Mouse (Mus musculus): ENCODE measurements at regions not wholly inside any gene's neighbourhood (a gene's known extent, or its start where the extent isn't known, plus 50 kb on each side); places are given as distances from the start of the nearest gene placed in this dataset.

- no peak for ATAC-seq (replicated peaks; ENCODE audit: low FRiP score, low read depth)
- no peak overlapping the region for H3K4me3 ChIP-seq (replicated peaks; ENCODE audit: low read depth, low read length)
- no peak for TF ChIP-seq CTCF (IDR thresholded peaks at IDR 0.05; ENCODE audit: low read depth)
- peaks cover 4% of the 10 kb centered on the region; the same call in 1 of the 2 replicates for H3K4me1 ChIP-seq (replicated peaks; ENCODE audit: insufficient read depth, low read length)
- no peak overlapping the region for H3K27ac ChIP-seq
- no peak overlapping the region for H3K4me2 ChIP-seq (ENCODE audit: low read length)
- H3K9me3 ChIP-seq (replicated peaks; ENCODE audit: low read length): no peaks in the 10 kb centered on the region
- DNase-seq (ENCODE audit: low spot score): no peak
- H3K27me3 ChIP-seq (ENCODE audit: insufficient read depth, low read length): no peaks in the 10 kb centered on the region
- 26% methylated on average over 14 of the region's 14 CpGs for WGBS
- H3K9ac ChIP-seq (ENCODE audit: low read depth, low read length): no peak overlapping the region
- H3K36me3 ChIP-seq (ENCODE audit: insufficient read depth, low read length): no peaks in the 10 kb centered on the region
Observed at GRCm38 (mm10) chr4:124455511-124456338, 154.9 kb downstream of the 3100002H09Rik start.

DNA sequence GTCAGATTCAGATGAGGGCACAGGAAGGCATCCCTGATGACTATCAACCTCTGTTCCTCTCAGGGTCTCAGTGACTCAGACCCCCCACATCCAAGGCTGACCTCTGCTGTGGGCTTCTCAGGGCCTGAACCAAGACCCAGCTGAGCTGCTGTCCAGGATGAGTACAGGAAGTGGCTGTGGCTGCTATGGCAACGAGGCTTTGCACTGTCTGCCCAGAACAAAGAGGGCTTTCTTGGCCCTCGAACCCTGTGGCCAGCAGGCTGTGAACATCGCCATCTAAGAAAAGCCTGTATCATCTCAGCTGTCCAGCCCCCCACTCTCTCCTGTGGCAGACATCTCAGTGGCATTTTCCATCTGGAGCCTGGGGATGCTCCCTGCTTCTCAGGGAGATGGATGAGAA lies 159.5 kb downstream of the 3100002H09Rik start:
- Histone ChIP-seq H3K4me3 (replicated peaks; ENCODE audit: low read depth, low read length) (no peak overlapping the region), H3K9me3 (replicated peaks; ENCODE audit: low read length) (no peaks in the 10 kb centered on the region), H3K27ac (no peak overlapping the region), H3K9ac (ENCODE audit: low read depth, low read length) (no peak overlapping the region), H3K36me3 (ENCODE audit: insufficient read depth, low read length) (no peaks in the 10 kb centered on the region), H3K4me2 (ENCODE audit: low read length) (no peak overlapping the region), H3K27me3 (ENCODE audit: insufficient read depth, low read length) (no peaks in the 10 kb centered on the region), H3K4me1 (replicated peaks; ENCODE audit: insufficient read depth, low read length) (no peaks in the 10 kb centered on the region)
- peak; percentile 21 for DNase-seq (ENCODE audit: low spot score)
- no peak for TF ChIP-seq CTCF (IDR thresholded peaks at IDR 0.05; ENCODE audit: low read depth)
- ATAC-seq (replicated peaks; ENCODE audit: low FRiP score, low read depth): no peak
- WGBS: 12% methylated on average over 3 of the region's 3 CpGs

- DNase-seq (ENCODE audit: low spot score): no peak
- Histone ChIP-seq H3K4me1 (replicated peaks; ENCODE audit: insufficient read depth, low read length) (no peaks in the 10 kb centered on the region), H3K27me3 (ENCODE audit: insufficient read depth, low read length) (0 out of 2 replicates have a peak, but pooled peaks cover 18% of the 10 kb centered on the region), H3K36me3 (ENCODE audit: insufficient read depth, low read length) (no peaks in the 10 kb centered on the region), H3K27ac (no peak overlapping the region), H3K4me3 (replicated peaks; ENCODE audit: low read depth, low read length) (no peak overlapping the region), H3K4me2 (ENCODE audit: low read length) (no peak overlapping the region), H3K9me3 (replicated peaks; ENCODE audit: low read length) (no peaks in the 10 kb centered on the region), H3K9ac (ENCODE audit: low read depth, low read length) (no peak overlapping the region)
- TF ChIP-seq CTCF (IDR thresholded peaks at IDR 0.05; ENCODE audit: low read depth): no peak
- no peak for ATAC-seq (replicated peaks; ENCODE audit: low FRiP score, low read depth)
- WGBS: 70% methylated on average over 8 of the region's 8 CpGs
Observed at GRCm38 (mm10) chr4:124446615-124447014, 164.0 kb downstream of the 3100002H09Rik start.

GRCm38 (mm10) chr4:124443613-124444108 lies 166.9 kb downstream of the 3100002H09Rik start:
- Histone ChIP-seq H3K4me2 (ENCODE audit: low read length) (no peak overlapping the region), H3K4me3 (replicated peaks; ENCODE audit: low read depth, low read length) (no peak overlapping the region), H3K9me3 (replicated peaks; ENCODE audit: low read length) (no peaks in the 10 kb centered on the region), H3K36me3 (ENCODE audit: insufficient read depth, low read length) (no peaks in the 10 kb centered on the region), H3K4me1 (replicated peaks; ENCODE audit: insufficient read depth, low read length) (no peaks in the 10 kb centered on the region), H3K27me3 (ENCODE audit: insufficient read depth, low read length) (peaks cover 23% of the 10 kb centered on the region; the same call in 1 of the 2 replicates), H3K27ac (no peak overlapping the region), H3K9ac (ENCODE audit: low read depth, low read length) (no peak overlapping the region)
- DNase-seq (ENCODE audit: low spot score) (no peak), ATAC-seq (replicated peaks; ENCODE audit: low FRiP score, low read depth) (no peak)
- WGBS: 12% methylated on average over 8 of the region's 10 CpGs
- no peak for TF ChIP-seq CTCF (IDR thresholded peaks at IDR 0.05; ENCODE audit: low read depth)

- H3K27ac ChIP-seq: no peak overlapping the region
- H3K36me3 ChIP-seq (ENCODE audit: insufficient read depth, low read length): no peaks in the 10 kb centered on the region
- WGBS: 35% methylated on average over 10 of the region's 10 CpGs
- DNase-seq (ENCODE audit: low spot score) (no peak), ATAC-seq (replicated peaks; ENCODE audit: low FRiP score, low read depth) (no peak)
- H3K9me3 ChIP-seq (replicated peaks; ENCODE audit: low read length): no peaks in the 10 kb centered on the region
- no peaks in the 10 kb centered on the region for H3K4me1 ChIP-seq (replicated peaks; ENCODE audit: insufficient read depth, low read length)
- no peak overlapping the region for H3K4me2 ChIP-seq (ENCODE audit: low read length)
- TF ChIP-seq CTCF (IDR thresholded peaks at IDR 0.05; ENCODE audit: low read depth): no peak
- H3K9ac ChIP-seq (ENCODE audit: low read depth, low read length): no peak overlapping the region
- no peak overlapping the region for H3K4me3 ChIP-seq (replicated peaks; ENCODE audit: low read depth, low read length)
- H3K27me3 ChIP-seq (ENCODE audit: insufficient read depth, low read length): peaks cover 23% of the 10 kb centered on the region; the same call in 1 of the 2 replicates
Observed at GRCm38 (mm10) chr4:124443130-124443503, 167.5 kb downstream of the 3100002H09Rik start.

GRCm38 (mm10) chr4:124442491-124443129 lies 168.0 kb downstream of the 3100002H09Rik start:
- no peaks in the 10 kb centered on the region for H3K4me1 ChIP-seq (replicated peaks; ENCODE audit: insufficient read depth, low read length)
- H3K27ac ChIP-seq: no peak overlapping the region
- no peak for TF ChIP-seq CTCF (IDR thresholded peaks at IDR 0.05; ENCODE audit: low read depth)
- H3K27me3 ChIP-seq (ENCODE audit: insufficient read depth, low read length): peaks cover 23% of the 10 kb centered on the region; the same call in 1 of the 2 replicates
- no peak for ATAC-seq (replicated peaks; ENCODE audit: low FRiP score, low read depth)
- no peaks in the 10 kb centered on the region for H3K36me3 ChIP-seq (ENCODE audit: insufficient read depth, low read length)
- H3K9ac ChIP-seq (ENCODE audit: low read depth, low read length): no peak overlapping the region
- no peak overlapping the region for H3K4me3 ChIP-seq (replicated peaks; ENCODE audit: low read depth, low read length)
- no peak for DNase-seq (ENCODE audit: low spot score)
- 21% methylated on average over 10 of the region's 10 CpGs for whole genome bisulfite sequencing
- H3K4me2 ChIP-seq (ENCODE audit: low read length): no peak overlapping the region
- H3K9me3 ChIP-seq (replicated peaks; ENCODE audit: low read length): no peaks in the 10 kb centered on the region

Data from kidney, postnatal 0 days (tissue).